Mouse (Mus musculus) gonadal fat pad, adult 2 months (tissue): ENCODE results near the gene Shmt1. TPM values are rescaled to one million over a fixed set of nuclear protein-coding genes. Genes with fewer than 3 reads are reported as not detected.

ENCODE experiments used
- polyA plus RNA-seq: library from polyadenylated mRNA; depleted of rRNA; stranded (reverse); fragments of >200 nt; gene quantifications from 2 replicates; pipeline ENCODE4 v1.2.3, GENCODE M21; 2012; rRNA removed

The Shmt1 gene
- polyA plus RNA-seq, 1 experiment: 5.5 TPM

Other genes starting within 250 kb of the Shmt1 start
- gene Llgl1, start 112.0 kb downstream of the Shmt1 start, polyA plus RNA-seq: 50.6 and 56.5 TPM in 2 replicates
- gene Flii, start 84.5 kb downstream of the Shmt1 start, polyA plus RNA-seq: 171 and 173 TPM in 2 replicates
- 14.3 and 16.6 TPM in 2 replicates for gene Mief2, start 83.3 kb downstream of the Shmt1 start, polyA plus RNA-seq
- gene Top3a, start 34.4 kb downstream of the Shmt1 start, polyA plus RNA-seq: 6.9 and 7.7 TPM in 2 replicates
- gene Smcr8, start 34.2 kb downstream of the Shmt1 start, polyA plus RNA-seq: 12.5 and 13.4 TPM in 2 replicates
- gene Dhrs7b, start 18.9 kb upstream of the Shmt1 start, polyA plus RNA-seq: 27.2 and 43.9 TPM in 2 replicates
- 69.1 TPM in 2 replicates for gene Tmem11, start 67.6 kb upstream of the Shmt1 start, polyA plus RNA-seq
- gene Natd1, start 103.0 kb upstream of the Shmt1 start, polyA plus RNA-seq: 39.7 and 44.6 TPM in 2 replicates
- gene Map2k3, start 120.3 kb upstream of the Shmt1 start, polyA plus RNA-seq: 30.9 and 35.9 TPM in 2 replicates
- gene Kcnj12, start 210.8 kb upstream of the Shmt1 start, polyA plus RNA-seq: 4.0 and 7.3 TPM in 2 replicates